Mouse (Mus musculus) forebrain, embryonic 15.5 days (tissue): ENCODE measurements at regions not wholly inside any gene's neighbourhood (a gene's known extent, or its start where the extent isn't known, plus 50 kb on each side); places are given as distances from the start of the nearest gene placed in this dataset.
A peak's percentile ranks its signal among the peaks of the same experiment; 100 is the strongest.

Experiments used
- ATAC-seq: fragments of 200-750 bp; cut with Nextera tagmentation; replicated peaks from 2 replicates; pipeline ENCODE4 v1.8.0; 2017; ENCODE audit warnings: mild to moderate bottlenecking, moderate TSS enrichment, moderate library complexity
- H3K27ac ChIP-seq: fragments of 300-500 bp; sonication (generic); replicated peaks from 2 replicates; pipeline ENCODE4 v1.5.1; 2015; ENCODE audit warnings: mild to moderate bottlenecking, inconsistent platforms
- H3K27me3 ChIP-seq: fragments of 300-500 bp; sonication (generic); 2 replicates; pipeline ENCODE4 v1.6.1; 2015; ENCODE audit warnings: inconsistent platforms
- H3K36me3 ChIP-seq: fragments of 300-500 bp; sonication (generic); 2 replicates; pipeline ENCODE4 v1.6.1; 2015; ENCODE audit warnings: mild to moderate bottlenecking, inconsistent platforms
- H3K4me1 ChIP-seq: fragments of 300-500 bp; sonication (generic); 2 replicates; pipeline ENCODE4 v1.6.1; 2015; ENCODE audit warnings: inconsistent platforms
- H3K4me2 ChIP-seq: fragments of 300-500 bp; sonication (generic); replicated peaks from 2 replicates; pipeline ENCODE4 v1.6.1; 2015; ENCODE audit warnings: mild to moderate bottlenecking, inconsistent platforms
- H3K4me3 ChIP-seq: fragments of 300-500 bp; sonication (generic); 2 replicates; pipeline ENCODE4 v1.5.1; 2015; ENCODE audit warnings: mild to moderate bottlenecking, inconsistent platforms
- H3K9ac ChIP-seq: fragments of 300-500 bp; sonication (generic); replicated peaks from 2 replicates; pipeline ENCODE4 v1.6.1; 2015; ENCODE audit warnings: mild to moderate bottlenecking, inconsistent platforms
- H3K9me3 ChIP-seq: fragments of 300-500 bp; sonication (generic); 2 replicates; pipeline ENCODE4 v1.6.1; 2016; ENCODE audit warnings: inconsistent platforms
- WGBS: fragments of 180-500 bp; shearing (Covaris S2); methylation state at CpG from one replicate; pipeline ENCODE4 v1.1.7; 2015; ENCODE audit warnings: mixed read lengths; 5-methylcytosine and 5-hydroxymethylcytosine counted together

DNA sequence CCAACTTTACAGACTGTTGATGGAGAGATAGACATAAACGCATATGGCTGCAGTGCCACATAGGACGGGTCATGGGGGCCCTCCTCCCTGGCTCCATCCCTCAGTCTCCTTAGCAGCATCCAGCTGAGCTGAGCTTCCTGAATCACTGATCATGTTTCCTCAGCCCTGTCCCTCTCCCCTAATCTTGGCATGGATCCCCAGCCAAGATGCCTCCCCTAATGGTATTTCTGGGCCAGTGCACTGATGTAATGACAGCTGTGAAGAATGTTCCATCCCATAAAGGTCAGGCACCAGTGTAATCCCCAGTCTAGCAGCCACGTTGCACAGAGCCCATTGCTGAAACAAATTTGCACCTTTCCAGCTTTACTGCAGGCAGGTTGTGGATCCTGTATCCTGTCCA is 576.5 kb upstream of the Cpeb2 start:
- 55% methylated on average over 3 of the region's 3 CpGs for WGBS

DNA sequence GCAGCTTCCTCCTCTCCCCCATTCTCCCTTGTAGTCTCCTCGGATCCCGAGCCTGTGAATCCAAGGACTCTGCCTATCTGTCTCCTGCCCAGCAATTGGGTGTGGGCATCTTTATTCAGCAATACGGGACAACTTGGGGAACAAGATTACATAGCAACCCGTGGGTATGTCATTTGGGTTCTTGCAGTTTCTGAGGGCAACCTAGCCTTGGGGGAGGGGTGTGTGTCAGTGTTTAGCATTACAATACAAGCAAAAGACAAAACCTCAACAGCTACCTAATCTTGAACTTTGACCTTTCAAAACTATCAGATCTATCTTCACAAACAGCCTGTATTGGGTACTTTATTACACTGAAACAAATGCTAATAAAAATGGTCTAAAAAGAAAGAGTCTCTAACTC is 573.0 kb upstream of the Cpeb2 start:
- WGBS, result 59% methylated on average over 4 of the region's 4 CpGs
- no peak overlapping the region for H3K4me3 ChIP-seq
- no peaks in the 10 kb centered on the region for H3K36me3 ChIP-seq
- no peak overlapping the region for H3K9ac ChIP-seq
- H3K4me1 ChIP-seq, result no peaks in the 10 kb centered on the region
- H3K27me3 ChIP-seq, result no peaks in the 10 kb centered on the region
- H3K4me2 ChIP-seq, result no peak overlapping the region
- no peak overlapping the region for H3K27ac ChIP-seq
- ATAC-seq, result no peak
- no peaks in the 10 kb centered on the region for H3K9me3 ChIP-seq

More for the DNA sequence above, 576.5 kb upstream of the Cpeb2 start:
- Histone ChIP-seq H3K9ac (no peak overlapping the region), H3K36me3 (no peaks in the 10 kb centered on the region), H3K9me3 (no peaks in the 10 kb centered on the region), H3K27ac (no peak overlapping the region), H3K4me3 (no peak overlapping the region), H3K27me3 (no peaks in the 10 kb centered on the region), H3K4me1 (no peaks in the 10 kb centered on the region), H3K4me2 (no peak overlapping the region)
- ATAC-seq, result 0 out of 2 replicates have a peak, but pooled peaks have one; percentile 38

DNA sequence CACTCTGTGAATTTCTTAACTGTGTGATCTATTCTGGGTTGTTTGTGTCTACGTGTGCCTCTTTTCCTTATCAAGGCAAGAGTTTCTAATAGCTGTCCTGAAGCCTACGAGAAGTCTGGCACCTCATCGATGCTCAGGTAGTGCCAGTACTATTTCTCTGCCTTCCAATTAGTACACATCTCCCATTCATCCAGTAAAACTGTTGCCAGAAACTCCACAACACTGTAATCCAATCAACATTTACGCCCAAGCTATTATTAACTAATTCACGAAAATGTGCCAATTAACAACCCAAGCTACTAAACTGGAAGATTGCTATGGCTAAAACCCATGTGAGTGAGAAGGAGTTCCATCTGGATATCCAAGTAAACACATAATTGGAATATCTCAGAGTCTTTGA is 553.4 kb upstream of the Cpeb2 start:
- Histone ChIP-seq H3K9me3 (no peaks in the 10 kb centered on the region), H3K36me3 (no peaks in the 10 kb centered on the region), H3K4me2 (no peak overlapping the region), H3K4me3 (no peak overlapping the region), H3K9ac (no peak overlapping the region), H3K27me3 (no peaks in the 10 kb centered on the region), H3K27ac (no peak overlapping the region), H3K4me1 (0 out of 2 replicates have a peak, but pooled peaks cover 4% of the 10 kb centered on the region)
- peak; percentile 82 for ATAC-seq
- WGBS, result 48% methylated on average over 5 of the region's 5 CpGs

DNA sequence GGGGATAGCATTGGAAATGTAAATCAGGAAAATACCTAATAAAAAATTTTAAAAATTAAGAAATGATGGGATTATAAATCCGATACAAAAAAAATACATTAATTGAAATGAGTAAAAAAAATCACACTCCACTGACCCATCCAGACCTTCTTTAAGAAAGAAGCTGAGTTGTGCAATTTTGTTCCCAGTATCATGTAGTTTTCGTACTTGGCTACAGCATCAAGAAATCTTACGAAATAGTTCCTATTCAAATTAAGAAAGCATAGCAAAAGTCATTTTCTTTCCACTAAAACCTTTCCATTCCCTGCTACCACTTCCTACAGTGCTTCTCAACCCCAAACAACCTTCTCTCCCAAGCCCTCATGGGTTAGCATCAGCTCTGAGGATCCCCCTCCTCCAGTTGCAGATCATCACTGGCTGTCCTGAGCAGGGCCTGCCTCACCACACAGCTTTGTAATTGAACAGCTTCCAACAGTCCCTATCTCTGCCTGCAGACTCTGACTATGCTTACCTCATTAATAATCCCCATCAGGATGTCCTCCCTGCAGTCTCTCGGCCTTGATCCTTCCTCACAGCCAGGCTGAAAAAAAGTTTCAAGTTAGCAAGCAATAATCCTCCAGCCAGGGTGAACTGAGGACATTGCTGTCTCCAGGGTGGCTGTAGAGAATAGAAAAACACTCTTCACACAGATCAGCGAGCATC is 547.5 kb upstream of the Cpeb2 start:
- H3K9ac ChIP-seq, result no peak overlapping the region
- H3K4me3 ChIP-seq, result no peak overlapping the region
- H3K36me3 ChIP-seq, result no peaks in the 10 kb centered on the region
- H3K4me1 ChIP-seq, result no peaks in the 10 kb centered on the region
- H3K27me3 ChIP-seq, result no peaks in the 10 kb centered on the region
- ATAC-seq, result no peak
- H3K9me3 ChIP-seq, result no peaks in the 10 kb centered on the region
- WGBS, result 69% methylated on average over 5 of the region's 5 CpGs
- no peak overlapping the region for H3K4me2 ChIP-seq
- H3K27ac ChIP-seq, result no peak overlapping the region

DNA sequence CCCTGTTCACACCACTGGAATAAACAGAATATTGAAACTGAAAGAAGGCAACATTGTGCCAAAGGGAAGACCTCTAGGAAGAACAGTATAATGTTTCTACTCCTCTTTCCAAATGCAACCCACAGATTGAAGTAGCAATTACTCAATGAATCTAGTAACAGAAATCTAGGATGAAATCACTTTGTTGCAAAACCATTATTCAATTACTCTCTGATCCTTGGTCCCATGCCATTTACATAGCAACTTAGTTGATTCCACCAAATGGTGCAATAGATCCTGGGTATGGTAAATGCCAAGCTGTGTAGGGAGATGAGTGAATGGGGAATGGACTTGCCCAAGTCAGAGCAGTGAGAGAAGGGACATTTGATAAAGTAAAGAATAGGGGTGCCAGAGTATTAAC is 545.8 kb upstream of the Cpeb2 start:
- H3K4me1 ChIP-seq, result no peaks in the 10 kb centered on the region
- H3K9me3 ChIP-seq, result no peaks in the 10 kb centered on the region
- H3K4me2 ChIP-seq, result no peak overlapping the region
- ATAC-seq, result no peak
- no peak overlapping the region for H3K4me3 ChIP-seq
- H3K9ac ChIP-seq, result no peak overlapping the region
- H3K27ac ChIP-seq, result no peak overlapping the region
- H3K27me3 ChIP-seq, result no peaks in the 10 kb centered on the region
- H3K36me3 ChIP-seq, result no peaks in the 10 kb centered on the region
